Mouse (Mus musculus) cerebellum, postnatal 14 days (tissue): Measurements from ENCODE around the gene Reep3.

Experiments
- DNase-seq, 2 experiments: peaks; one replicate each; pipeline ENCODE4 v3.0.0; 2021; ENCODE audit warnings: mixed read lengths in 2 of 2

Reep3 gene

DNA sequence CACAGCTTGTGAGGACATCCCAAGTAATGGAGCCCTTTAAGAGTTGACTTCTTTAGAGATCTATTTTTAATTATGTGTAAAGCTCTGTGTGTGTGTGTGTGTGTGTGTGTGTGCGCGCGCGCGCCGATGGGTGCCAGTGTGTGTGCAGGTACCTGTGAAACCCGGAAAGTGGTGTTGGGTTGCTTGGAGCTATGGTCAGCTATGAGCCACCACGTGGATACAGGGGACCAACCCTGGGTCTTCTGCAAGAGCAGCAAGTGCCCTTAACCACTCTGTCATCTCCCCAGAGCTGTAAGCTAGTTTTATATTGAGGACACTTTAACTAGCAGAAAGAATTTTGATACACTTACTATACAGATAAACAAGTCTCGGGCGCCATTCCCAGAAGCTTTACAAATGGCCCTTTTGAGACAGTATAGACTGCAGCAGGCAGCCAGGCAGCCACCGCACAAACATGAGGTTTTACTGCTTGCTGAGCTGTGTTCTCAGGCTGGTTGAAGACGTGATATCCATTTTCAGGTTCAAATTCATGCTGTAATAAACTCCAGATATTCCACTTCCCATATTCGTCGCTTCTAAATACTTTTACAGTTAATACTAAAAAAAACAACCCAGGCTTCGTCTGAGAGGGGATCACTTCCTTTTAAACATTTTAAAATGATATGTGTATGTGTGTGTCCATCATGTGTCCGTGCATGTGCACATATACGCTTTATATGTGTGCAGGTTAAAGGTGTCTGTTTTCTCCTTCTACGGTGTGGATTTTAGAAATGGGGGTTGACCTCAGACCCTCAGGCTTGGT lies 15.3 kb downstream of the Reep3 start:
- no peak for DNase-seq

DNA sequence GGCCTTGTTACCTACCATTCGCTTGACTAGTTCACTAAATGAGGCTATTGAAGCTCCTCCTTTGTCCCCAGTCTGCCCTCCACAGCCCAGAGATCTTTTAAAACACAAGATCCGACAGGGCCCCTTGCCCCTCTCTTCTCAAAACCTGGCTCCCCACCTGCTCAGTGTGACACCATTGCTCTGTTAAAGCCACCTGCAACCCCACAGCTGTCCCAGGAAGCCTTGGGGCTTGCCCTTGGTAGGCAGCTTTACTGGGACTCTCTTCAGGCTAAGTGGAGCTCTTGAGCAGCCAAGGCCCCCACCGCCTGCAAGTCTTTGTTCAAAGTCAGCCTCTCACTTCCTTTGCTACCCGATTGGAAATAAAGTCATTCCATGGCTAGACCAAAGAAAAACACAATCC lies 17.7 kb downstream of the Reep3 start:
- DNase-seq, result no peak

DNA sequence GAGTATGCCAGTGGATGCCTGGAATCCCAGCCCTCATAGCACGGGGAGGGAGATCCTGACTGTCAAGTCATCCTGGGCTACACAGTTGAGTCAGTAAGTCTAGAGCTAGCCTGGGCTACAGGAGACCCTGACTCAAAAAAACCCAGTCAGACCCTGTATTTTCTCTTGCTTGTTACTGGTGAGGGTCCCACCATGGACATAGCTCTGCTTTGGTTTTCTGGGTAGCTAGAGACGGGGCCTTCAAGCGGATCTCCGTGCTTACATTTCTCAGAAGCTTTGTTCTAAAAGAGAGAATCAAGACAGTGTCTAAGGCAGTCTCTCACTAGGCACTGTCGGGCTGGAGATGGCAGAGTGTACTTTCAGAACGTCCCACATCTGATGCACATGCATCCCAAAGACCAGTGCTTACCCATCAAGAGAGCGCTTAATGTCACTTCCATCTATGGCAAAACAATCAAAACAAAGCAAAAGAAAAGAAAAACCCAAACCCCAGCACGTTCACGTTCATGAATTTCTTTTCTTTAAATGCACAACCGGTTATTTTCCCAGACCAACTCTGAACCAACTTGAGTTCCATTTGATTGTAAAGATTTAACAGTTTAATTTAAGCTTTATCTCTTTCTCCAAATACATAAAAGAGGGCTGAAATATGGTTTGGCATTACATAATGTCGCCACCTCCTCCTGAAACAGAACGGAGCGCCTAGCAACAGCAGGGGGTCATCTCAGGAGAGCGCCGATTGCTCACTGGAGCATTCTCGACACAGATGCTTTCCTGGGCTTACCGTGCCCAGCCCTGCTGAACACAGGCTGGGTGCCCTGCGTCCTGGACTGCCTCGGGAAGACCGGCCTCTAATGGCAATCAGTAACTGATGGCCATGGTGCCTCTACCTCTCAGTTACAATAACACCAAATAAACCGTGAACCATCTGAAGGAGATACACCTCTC lies 20.5 kb downstream of the Reep3 start:
- peak; percentile 84 to 92 for DNase-seq

DNA sequence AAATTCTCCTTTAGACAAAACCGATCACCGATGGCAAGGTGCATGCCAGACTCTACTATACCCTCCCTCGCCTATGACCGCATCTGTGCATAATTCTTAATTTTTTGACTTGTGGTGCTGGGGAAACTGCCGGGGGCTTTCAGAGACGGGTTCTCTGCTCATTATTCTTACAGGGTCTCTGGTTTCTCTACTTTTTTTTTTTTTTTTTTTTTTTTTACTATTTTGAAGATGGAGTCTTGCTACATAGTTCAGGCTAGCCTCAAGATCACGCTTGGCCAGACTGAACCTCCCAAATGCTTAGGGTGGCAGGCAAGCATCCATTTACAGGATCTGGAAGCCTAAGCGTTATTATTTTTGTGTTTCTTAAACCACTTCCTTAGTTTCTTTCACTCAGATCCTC lies 23.2 kb downstream of the Reep3 start:
- DNase-seq, result no peak

DNA sequence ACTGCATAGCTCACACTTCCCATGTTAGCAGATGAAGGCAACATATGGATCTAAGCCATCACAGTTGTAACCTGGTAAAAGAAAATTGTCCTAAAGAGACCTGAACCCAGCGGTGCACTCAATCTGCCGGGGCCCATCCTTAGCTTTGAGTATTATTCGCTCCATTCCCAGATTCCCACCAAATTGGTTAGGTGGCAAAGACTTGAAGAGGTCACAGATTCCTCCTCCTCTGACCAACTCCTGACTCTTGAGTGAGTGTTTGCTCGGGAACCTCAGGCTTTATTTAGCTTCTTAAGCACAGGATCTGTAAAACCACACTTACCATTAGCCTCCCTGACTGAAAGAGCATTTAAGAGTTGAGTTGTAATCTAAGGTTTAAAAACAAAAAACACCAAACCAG lies 24.1 kb downstream of the Reep3 start:
- DNase-seq, result no peak

DNA sequence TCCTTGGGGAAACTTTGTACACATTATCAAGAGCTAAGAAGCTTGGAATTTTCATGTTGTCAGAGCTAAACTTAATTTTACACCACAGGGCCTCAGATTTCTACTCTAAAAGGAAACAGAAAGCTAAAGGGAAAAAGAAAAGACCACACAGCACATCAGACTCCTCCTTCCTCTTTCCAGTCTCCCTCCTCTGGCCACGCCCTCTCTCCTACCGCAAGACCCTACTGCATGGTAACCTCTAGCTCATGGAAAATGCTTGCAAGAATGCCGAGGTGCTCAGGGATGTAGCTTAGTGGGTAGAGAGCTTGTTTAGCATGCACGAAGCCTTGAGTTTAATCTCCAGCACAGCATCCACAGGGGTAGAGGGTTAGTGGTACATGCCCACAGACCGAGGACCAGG lies 24.9 kb downstream of the Reep3 start:
- DNase-seq, result no peak

DNA sequence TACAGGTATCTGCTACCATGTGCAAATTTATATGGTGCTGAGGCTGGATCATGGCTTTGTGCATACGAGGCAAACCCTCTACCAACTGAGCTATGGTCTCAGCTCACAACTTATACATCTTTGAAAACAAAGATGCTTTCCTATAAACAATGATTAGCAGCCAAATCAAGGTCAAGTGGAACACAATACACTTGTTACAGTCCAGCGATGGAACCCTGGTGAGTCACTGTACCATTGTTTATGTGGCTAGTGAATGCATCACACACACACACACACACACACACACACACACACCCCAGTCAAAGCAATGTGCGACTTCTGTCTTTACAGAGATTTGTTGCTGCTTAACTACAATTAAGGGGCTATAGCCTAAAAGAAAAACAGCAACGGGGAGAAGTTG lies 25.4 kb downstream of the Reep3 start:
- DNase-seq, result no peak

DNA sequence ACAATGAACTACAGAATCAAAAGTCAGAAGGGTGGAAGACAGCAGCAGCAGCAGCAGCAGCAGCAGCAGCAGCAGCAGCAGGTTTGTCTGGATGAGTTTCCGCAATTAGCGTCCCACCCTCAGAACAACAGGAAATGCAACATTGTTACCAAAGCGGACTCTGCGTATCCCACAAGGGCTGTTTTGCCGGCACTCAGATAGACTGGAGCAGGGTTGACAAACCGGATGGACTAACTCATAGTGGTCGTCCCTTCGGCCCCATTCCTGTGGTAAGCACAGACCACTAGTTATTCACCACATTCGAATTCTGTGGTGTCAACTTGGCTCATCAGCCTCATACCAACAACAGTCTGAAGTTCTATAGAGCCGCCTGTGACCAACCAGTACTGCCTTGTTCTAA lies 27.7 kb downstream of the Reep3 start:
- no peak for DNase-seq

DNA sequence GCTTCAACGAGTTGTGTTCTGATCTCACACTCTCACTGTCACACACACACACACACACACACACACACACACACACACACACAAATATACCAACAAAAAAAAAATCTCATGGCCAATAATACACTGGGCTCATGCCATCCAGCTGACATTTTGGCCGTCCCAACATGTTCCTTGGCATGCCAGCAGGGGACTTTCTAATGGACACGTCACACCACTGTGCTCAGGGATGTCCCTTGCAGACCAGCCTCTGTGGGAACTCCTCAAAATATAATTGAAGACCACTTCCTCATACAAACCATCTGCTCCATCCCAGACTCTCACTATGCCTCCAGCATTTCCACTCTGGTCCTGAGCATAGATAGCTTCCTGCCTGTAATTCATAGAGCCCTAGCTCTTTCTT lies 30.3 kb downstream of the Reep3 start:
- peak; percentile 65 to 71 for DNase-seq

DNA sequence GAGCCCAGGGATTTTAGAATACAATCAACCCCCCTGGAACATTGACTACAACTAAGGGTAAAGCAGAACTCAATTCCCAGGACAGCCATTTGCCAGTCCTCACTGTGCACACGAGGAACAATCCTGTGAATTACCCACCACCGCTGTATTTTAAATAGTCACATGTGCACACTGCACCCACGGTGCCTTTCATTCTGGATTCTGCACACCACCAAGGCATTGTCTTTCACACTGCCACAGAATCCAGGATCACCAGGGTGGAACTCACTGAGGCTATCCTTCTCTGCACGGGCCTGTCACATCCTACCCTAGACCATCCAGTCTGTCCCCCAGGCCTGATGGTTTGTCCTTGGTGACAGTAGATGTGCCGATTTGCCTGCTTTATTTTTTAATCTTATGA lies 30.8 kb downstream of the Reep3 start:
- DNase-seq, result no peak

DNA sequence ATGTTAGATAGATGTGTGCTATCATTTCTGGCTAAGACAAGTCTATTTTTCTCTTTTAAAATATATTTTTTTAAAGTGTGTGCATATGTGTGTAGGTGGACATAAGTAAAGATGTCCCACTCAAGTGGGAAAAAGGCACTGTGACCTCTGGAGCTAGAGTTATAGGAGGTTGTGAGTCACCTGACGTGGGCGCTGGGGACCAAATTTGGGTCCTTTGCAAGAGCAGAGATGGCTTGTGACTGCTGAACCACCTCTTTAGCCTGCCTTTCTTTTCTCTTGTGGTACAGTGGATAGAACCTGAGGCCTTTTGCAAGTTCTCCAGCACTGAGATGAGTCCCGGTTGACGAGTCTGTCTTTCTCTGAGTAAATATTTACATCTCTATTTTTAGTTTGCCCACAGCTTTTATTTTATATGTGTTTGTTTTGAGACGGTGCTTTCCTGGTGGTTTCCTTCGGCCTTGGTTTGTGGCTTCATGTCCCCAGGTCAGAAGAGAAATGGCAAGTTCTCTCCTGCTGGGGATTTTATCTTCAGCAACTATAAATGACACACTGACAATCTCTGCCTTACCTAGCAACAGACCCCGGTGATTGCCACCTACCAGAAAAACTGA lies 31.4 kb downstream of the Reep3 start:
- DNase-seq, result no peak

DNA sequence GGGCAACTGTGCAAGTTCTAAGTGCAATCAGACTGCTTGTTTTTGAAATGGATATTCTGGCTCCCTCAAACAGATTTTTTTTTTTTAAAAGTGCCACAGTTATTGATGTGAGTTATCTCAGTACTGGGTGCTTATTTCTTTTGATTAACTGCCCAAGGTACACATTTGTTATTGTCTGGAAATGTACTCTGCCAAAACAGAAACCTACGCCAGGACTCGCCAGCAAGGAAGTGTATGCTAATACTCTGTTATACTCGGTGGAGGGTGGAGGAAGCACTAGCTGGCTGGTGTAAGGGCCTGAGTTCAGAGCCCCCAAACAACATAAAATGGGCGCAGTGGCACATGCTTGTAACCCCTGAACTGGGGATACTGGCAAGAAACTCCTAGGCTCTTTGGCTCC lies 34.9 kb downstream of the Reep3 start:
- no peak for DNase-seq

DNA sequence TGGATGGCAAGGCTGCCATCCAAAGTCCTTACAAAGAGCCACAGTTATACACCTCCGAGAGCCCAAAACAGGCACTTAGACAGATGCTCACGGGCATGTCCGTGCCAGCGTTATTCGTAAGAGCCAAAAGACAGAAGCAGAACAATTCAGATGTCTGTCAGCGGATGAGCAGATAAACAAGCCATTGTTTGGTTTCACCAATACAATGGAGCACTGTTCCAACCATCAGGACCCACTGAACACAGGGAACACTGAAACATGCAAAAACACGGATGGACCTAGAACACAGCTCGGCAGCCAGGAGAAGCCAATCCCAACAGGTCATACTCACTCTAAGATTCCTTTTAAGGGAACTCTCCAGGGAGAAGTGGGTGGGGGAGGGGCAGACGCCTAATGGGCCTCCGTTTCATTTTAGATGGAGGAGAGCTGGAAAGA lies 35.4 kb downstream of the Reep3 start:
- peak; percentile 52 to 65 for DNase-seq

DNA sequence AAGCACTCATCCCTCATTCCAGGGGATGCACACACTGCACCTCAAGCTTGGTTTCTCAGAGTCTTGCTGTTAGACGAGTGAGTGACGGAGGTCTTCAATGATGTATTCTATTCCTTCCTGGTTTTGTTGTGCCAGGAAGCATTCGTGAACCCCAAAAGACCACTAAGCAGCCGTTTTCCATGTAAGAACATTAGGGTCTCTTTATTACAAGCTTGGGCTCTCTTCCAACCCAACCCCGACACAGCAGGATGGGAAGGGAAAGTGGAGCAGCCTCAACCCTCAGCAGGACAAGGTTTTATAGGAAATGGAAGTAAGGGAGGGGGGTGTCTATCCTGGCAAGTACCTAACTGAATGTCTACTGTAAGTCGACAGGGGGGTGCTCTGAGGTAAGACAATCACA lies 38.0 kb downstream of the Reep3 start:
- peak; percentile 46 to 69 for DNase-seq

DNA sequence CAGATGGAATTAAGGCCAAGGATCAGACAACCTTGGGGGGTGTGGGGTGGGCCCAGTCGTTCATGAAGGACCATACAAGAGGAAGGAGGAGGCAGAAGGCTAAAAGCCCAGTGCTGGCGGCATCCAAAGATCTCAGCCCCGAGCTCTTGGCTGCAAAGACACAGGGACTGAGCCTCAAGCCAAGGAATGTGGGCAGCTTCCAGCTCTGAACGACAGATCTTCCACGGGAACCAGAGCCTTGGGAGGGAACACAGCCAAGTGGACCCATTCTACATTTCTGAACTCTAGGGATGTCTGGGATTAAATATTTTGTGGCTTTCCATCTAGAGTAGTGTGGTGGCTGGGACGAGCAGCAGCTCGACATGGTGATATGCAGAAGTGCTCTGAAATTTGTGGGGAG lies 38.4 kb downstream of the Reep3 start:
- DNase-seq, result peak; percentile 87 to 93

DNA sequence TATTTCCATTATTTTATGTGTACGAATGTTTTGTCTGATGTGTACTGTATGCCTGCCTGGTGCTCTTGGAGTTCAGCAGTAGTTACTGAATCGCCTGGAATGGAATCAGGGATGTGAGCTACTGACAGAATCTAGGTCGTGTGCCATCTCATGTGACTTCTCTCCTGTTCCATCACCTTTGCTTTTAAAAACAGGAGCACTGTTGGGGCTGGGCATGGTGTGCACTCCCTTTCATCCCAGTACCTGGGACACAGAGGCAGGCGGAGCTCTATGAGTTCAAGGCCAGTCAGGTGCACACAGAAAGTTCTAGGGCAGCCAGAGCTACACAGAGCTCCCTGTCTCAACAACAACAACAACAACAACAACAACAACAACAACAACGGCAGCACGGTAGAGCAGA lies 39.0 kb downstream of the Reep3 start:
- DNase-seq, result peak in 1 of 2 experiments; percentile 53

DNA sequence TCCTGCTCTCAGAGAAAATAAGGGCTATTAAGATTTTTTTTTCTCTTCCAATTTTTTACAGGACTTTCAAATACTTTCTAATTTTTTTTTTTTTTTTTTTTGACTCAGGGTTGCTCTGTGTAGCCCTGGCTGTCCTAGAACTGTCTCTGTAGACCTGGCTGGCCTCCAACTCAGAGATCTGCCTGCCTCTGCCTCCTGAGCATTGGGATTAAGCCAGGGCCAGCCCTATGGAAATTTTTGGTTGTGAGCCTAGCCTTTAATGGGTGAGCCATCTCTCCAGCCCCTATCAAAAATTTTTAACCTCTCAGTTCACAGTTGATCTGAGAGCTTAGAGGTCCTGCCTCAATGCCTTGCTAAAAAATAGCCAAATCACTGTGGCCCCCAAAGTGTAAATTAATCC lies 39.5 kb downstream of the Reep3 start:
- peak in 1 of 2 experiments; percentile 47 for DNase-seq

DNA sequence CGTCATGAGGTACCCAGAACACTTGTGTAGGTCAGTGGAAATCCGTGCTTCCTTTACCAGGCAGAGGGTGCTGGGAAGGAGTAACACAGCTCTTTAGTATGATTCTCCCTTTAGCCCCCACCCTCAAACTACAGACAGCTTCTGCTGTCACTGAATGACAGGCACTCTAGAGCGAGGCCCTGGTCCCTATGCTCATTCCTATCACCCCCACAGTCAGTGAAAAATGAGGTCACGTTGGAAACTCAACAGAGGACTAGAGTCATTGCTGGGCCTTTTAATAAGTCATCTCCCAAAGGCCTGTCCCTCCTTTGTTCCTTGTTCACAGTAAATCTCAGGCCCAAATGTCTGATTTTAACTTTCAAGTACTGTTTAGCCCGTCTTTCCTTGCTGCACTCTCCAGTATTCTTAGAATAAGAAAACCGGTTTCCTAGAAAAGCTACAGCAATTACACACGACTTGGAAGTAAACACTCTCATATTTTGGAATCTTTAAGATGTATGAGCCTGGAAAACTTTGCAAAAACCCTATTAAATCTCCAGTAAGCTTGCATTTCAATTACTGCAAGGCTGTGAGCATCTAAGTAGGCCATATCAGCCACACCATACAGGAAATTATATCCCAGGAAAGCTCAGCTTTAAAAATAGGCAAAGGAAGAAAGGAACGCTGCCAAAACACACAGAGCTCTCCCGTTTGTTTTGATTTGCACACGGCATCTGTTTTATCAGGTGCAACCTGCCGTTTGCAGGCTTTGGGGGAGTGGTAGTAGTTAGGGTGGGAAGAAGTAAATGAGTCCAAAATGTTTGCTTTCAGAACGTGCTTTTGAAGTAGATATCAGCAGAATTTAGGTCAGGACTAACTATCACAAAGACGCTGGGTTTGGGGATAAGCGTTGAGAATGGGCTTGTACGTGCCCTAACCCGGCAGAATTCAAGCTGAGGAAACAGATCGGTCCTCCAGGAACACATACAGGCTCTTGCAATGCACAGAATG lies 40.6 kb downstream of the Reep3 start:
- DNase-seq, result peak; percentile 68 to 82

DNA sequence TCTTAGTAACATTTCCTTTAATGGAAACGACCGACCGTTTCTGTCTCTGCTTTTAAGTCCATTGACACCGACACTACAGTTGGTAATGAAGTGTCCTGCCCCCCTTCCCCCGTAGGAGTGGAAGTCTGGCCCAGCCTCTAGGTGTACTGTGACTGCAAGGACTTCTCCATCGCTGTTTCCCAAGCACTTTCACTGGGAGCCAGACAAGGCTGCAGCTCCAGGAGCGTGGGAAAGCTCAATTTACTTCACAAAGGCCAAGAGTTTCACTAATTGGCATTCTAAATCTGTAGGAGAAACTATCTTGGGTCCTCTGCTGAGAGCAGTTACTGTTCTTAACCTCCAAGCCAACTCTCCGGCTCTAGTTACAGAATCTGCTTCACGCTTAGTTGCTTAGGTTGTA lies 43.3 kb downstream of the Reep3 start:
- no peak for DNase-seq

DNA sequence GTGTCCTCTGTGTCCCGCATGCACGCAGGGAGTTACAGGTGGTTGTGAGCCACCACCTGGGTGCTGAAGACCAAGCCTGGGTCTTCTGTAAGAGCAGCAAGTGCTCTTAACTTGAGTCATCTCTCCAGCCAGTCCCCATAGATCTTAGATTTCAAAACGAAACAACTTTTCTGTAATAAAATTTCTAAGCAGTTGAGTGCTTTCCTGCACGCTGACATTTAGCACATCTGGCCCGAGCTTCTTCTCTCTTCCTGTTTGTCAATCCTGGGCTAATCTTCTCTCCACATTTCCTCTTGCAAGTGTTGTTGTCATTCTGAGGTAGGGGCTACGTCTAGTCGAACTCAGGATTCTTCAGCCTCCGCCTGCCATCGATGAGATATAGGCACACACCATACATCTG lies 44.3 kb downstream of the Reep3 start:
- no peak for DNase-seq

DNA sequence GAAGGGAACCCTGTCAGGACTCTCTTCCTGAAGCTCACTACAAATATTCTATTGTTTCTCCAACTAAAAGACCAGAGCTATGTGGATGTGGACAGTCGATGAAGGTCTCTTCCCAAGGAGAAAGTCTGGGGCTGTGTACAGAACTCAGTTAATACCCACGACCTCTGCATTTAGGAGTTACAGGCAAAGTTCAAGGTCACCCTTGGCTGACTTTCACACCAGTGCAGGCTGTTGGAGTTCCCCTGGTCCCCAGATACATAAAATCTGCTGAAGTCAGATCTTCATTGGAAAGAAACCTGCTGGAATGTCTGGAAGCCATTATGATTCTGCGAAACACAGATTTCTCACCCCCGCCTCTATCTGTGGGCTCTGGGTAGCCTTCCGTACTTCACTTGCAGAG lies 45.3 kb downstream of the Reep3 start:
- DNase-seq, result no peak

DNA sequence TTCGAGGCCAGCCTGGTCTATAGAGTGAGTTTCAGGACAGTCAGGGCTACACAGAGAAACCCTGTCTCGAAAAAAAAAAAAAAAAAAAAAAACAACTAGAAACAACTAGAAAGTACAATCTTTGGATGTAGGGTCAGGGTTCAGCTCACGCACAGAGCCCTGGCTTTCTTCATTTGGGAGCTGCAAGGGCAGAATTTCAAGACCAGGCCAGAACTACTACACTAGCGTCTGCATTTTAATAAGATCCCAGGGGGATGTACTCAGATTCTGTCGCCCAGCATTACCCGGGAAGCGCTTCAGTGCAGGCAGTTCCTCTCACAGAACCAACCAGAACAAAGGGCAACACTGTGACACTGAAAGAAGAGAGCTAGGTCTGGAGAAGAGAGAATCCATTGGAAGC lies 46.0 kb downstream of the Reep3 start:
- DNase-seq, result no peak
